7 mouse cellular contexts compared by ENCODE assay signal in genomic region chr5:9100207-9100848, GRCm38 (mm10). TPM values are rescaled to one million over a fixed set of nuclear protein-coding genes. Genes with fewer than 3 reads are reported as not detected.
DNase-seq lines count a peak whose midpoint lies in the region; ATAC-seq lines count a peak whose summit lies in the region.

Tmem243 (plus strand) TSS chr5:9100668.

- H3K9me3 ChIP-seq in embryonic facial prominence, embryonic 10.5 days, result peaks cover 7% of the 10 kb centered on the region; the same call in 1 of the 2 replicates
- no peaks in the 10 kb centered on the region for H3K9me3 ChIP-seq in limb, embryonic 10.5 days (replicated peaks)
- H3K9me3 ChIP-seq in midbrain, embryonic 13.5 days, result peaks cover 6% of the 10 kb centered on the region; the same call in 1 of the 2 replicates

- peaks cover 14% of the 10 kb centered on the region for H3K4me1 ChIP-seq in embryonic facial prominence, embryonic 10.5 days
- H3K4me1 ChIP-seq in limb, embryonic 10.5 days, result peaks cover 9% of the 10 kb centered on the region
- peaks cover 11% of the 10 kb centered on the region for H3K4me1 ChIP-seq in midbrain, embryonic 13.5 days (replicated peaks)

- ATAC-seq in granulocyte monocyte progenitor cell, adult 5-6 weeks (replicated peaks; ENCODE audit: poor library complexity, severe bottlenecking), result peak; percentile 87
- peak; percentile 99 for ATAC-seq in midbrain, embryonic 13.5 days

- peaks cover 22% of the 10 kb centered on the region for H3K27me3 ChIP-seq in embryonic facial prominence, embryonic 10.5 days (replicated peaks; ENCODE audit: low read depth, poor library complexity, severe bottlenecking)
- peaks cover 11% of the 10 kb centered on the region for H3K27me3 ChIP-seq in limb, embryonic 10.5 days (ENCODE audit: low read depth, poor library complexity, severe bottlenecking)
- peaks cover 13% of the 10 kb centered on the region for H3K27me3 ChIP-seq in midbrain, embryonic 13.5 days

- H3K9ac ChIP-seq in midbrain, embryonic 13.5 days (replicated peaks), result peak within 1 kb of the TSS; percentile 73

- peak within 1 kb of the TSS; percentile 86 for H3K4me3 ChIP-seq in embryonic facial prominence, embryonic 10.5 days
- peak within 1 kb of the TSS; percentile 87 for H3K4me3 ChIP-seq in limb, embryonic 10.5 days
- peak within 1 kb of the TSS; percentile 85 for H3K4me3 ChIP-seq in midbrain, embryonic 13.5 days (replicated peaks)

- under 1% methylated on average over 59 of the region's 59 CpGs for WGBS in embryonic facial prominence, embryonic 10.5 days
- under 1% methylated on average over 59 of the region's 59 CpGs for WGBS in limb, embryonic 10.5 days
- WGBS in midbrain, embryonic 13.5 days, result under 1% methylated on average over 56 of the region's 59 CpGs

- H3K4me2 ChIP-seq in midbrain, embryonic 13.5 days (replicated peaks), result peak within 1 kb of the TSS; percentile 87

- peak; percentile 93 for DNase-seq in adrenal gland, adult 8-10 months
- peak; percentile 93 for DNase-seq in embryonic facial prominence, embryonic 10.5 days (ENCODE audit: low spot score)
- DNase-seq in kidney, adult 11 months, result peak; percentile 93
- DNase-seq in limb, embryonic 10.5 days (ENCODE audit: low spot score), result peak; percentile 93
- DNase-seq in spleen, adult 12 weeks (ENCODE audit: low spot score), result peak; percentile 64

- peak within 1 kb of the TSS; percentile 86 for H3K27ac ChIP-seq in embryonic facial prominence, embryonic 10.5 days (replicated peaks)
- peak within 1 kb of the TSS; percentile 92 for H3K27ac ChIP-seq in limb, embryonic 10.5 days
- H3K27ac ChIP-seq in midbrain, embryonic 13.5 days, result no peak within 1 kb of the TSS

- H3K36me3 ChIP-seq in embryonic facial prominence, embryonic 10.5 days (replicated peaks), result no peaks in the 10 kb centered on the region
- no peaks in the 10 kb centered on the region for H3K36me3 ChIP-seq in limb, embryonic 10.5 days
- no peaks in the 10 kb centered on the region for H3K36me3 ChIP-seq in midbrain, embryonic 13.5 days

RNA-seq across cellular contexts. Expression of gene Tmem243, which starts in this region (rescaled TPM):
- 10 to 100 TPM; 25.5 to 38.9 (median 31.9) TPM for total RNA-seq in adrenal gland, adult 8-10 months (2022)
- 19.3 and 19.9 TPM in 2 replicates for polyA plus RNA-seq in embryonic facial prominence, embryonic 10.5 days (2016; fragmentation: Nextera tagmentation; extraction: Ambion mirVana)
- total RNA-seq in granulocyte monocyte progenitor cell, adult 5-6 weeks (2014; fragmentation: Nextera tagmentation), result 11.2 and 17.3 TPM in 2 replicates
- 19.2 and 26.2 TPM in 2 replicates for total RNA-seq in granulocyte monocyte progenitor cell, adult 5-6 weeks (2017)
- 20.9 and 23.7 TPM in 2 replicates for polyA plus RNA-seq in limb, embryonic 10.5 days (2016; fragmentation: Nextera tagmentation; extraction: Ambion mirVana)
- 15.2 and 15.3 TPM in 2 replicates for polyA plus RNA-seq in midbrain, embryonic 13.5 days (2015; fragmentation: Nextera tagmentation; extraction: Ambion mirVana)
